Mouse (Mus musculus) lung, embryonic 15.5 days (tissue): ENCODE data around the gene Gtdc1. TPM values are rescaled to one million over a fixed set of nuclear protein-coding genes. Genes with fewer than 3 reads are reported as not detected.

Experiments
- polyA plus RNA-seq: library from polyadenylated mRNA; unstranded; fragments of >200 nt; fragmentation: Nextera tagmentation; extraction: Ambion mirVana; gene quantifications from 2 replicates; pipeline ENCODE4 v1.2.1, GENCODE M21; 2015

The Gtdc1 gene
- polyA plus RNA-seq, 1 experiment from 2014 or later, result 13.1 TPM

Other genes starting within 250 kb of the Gtdc1 start
- gene Zeb2, start 189.7 kb upstream of the Gtdc1 start, polyA plus RNA-seq, result 79.9 and 94.7 TPM in 2 replicates